Mouse (Mus musculus) lung, postnatal 0 days (tissue): Measurements from ENCODE around the gene Tmem110. TPM values are rescaled to one million over a fixed set of nuclear protein-coding genes. Genes with fewer than 3 reads are reported as not detected.
A peak's percentile ranks its signal among the peaks of the same experiment; 100 is the strongest.

ENCODE experiments used
- ATAC-seq: fragments of 200-750 bp; cut with Nextera tagmentation; 2 replicates; pipeline ENCODE4 v1.8.0; 2017; ENCODE audit warnings: moderate library complexity
- DNase-seq: peaks from one replicate; pipeline ENCODE4 v3.0.0-alpha.2; 2016; ENCODE audit warnings: low spot score
- H3K27ac ChIP-seq: fragments of 300-500 bp; sonication (generic); 2 replicates; pipeline ENCODE4 v1.5.1; 2014; ENCODE audit warnings: antibody characterized with exemption, mild to moderate bottlenecking, low read length, mixed read lengths
- H3K27me3 ChIP-seq: fragments of 300-500 bp; sonication (generic); replicated peaks from 2 replicates; pipeline ENCODE4 v1.6.1; 2014; ENCODE audit warnings: low read length, mixed read lengths; ENCODE audit not compliant: insufficient read depth
- H3K36me3 ChIP-seq: fragments of 300-500 bp; sonication (generic); 2 replicates; pipeline ENCODE4 v1.6.1; 2014; ENCODE audit warnings: low read length, mixed read lengths; ENCODE audit not compliant: insufficient read depth
- H3K4me1 ChIP-seq: fragments of 300-500 bp; sonication (generic); 2 replicates; pipeline ENCODE4 v1.6.1; 2014; ENCODE audit warnings: antibody characterized with exemption, low read depth, low read length, mixed read lengths; ENCODE audit not compliant: insufficient read depth
- H3K4me2 ChIP-seq: fragments of 300-500 bp; sonication (generic); replicated peaks from 2 replicates; pipeline ENCODE4 v1.6.1; 2014; ENCODE audit warnings: low read depth, mild to moderate bottlenecking, low read length, moderate library complexity, mixed read lengths
- H3K4me3 ChIP-seq: fragments of 300-500 bp; sonication (generic); 2 replicates; pipeline ENCODE4 v1.5.1; 2014; ENCODE audit warnings: low read depth, low read length
- H3K9ac ChIP-seq: fragments of 300-500 bp; sonication (generic); replicated peaks from 2 replicates; pipeline ENCODE4 v1.6.1; 2014; ENCODE audit warnings: low read depth, mild to moderate bottlenecking
- H3K9me3 ChIP-seq: fragments of 300-500 bp; sonication (generic); 2 replicates; pipeline ENCODE4 v1.6.1; 2016; ENCODE audit warnings: low read length, mixed read lengths
- CTCF ChIP-seq: IDR thresholded peaks from 2 replicates; pipeline ENCODE4 v1.5.1; 2016; ENCODE audit warnings: antibody characterized with exemption, mild to moderate bottlenecking
- EP300 ChIP-seq: IDR thresholded peaks from 2 replicates; pipeline ENCODE4 v1.6.1; 2016; ENCODE audit warnings: antibody characterized with exemption, mild to moderate bottlenecking, control low read depth
- WGBS: fragments of 180-500 bp; shearing (Covaris S2); extraction: QIAGEN DNeasy Blood & Tissue Kit; methylation state at CpG from one replicate; pipeline ENCODE4 v1.1.7; 2014; 5-methylcytosine and 5-hydroxymethylcytosine counted together
- polyA plus RNA-seq: library from polyadenylated mRNA; unstranded; fragments of >200 nt; fragmentation: Nextera tagmentation; extraction: Ambion mirVana; gene quantifications from 2 replicates; pipeline ENCODE4 v1.2.1, GENCODE M21; 2015

Tmem110 gene
- polyA plus RNA-seq, 1 experiment from 2014 or later: 44.7 TPM

DNA sequence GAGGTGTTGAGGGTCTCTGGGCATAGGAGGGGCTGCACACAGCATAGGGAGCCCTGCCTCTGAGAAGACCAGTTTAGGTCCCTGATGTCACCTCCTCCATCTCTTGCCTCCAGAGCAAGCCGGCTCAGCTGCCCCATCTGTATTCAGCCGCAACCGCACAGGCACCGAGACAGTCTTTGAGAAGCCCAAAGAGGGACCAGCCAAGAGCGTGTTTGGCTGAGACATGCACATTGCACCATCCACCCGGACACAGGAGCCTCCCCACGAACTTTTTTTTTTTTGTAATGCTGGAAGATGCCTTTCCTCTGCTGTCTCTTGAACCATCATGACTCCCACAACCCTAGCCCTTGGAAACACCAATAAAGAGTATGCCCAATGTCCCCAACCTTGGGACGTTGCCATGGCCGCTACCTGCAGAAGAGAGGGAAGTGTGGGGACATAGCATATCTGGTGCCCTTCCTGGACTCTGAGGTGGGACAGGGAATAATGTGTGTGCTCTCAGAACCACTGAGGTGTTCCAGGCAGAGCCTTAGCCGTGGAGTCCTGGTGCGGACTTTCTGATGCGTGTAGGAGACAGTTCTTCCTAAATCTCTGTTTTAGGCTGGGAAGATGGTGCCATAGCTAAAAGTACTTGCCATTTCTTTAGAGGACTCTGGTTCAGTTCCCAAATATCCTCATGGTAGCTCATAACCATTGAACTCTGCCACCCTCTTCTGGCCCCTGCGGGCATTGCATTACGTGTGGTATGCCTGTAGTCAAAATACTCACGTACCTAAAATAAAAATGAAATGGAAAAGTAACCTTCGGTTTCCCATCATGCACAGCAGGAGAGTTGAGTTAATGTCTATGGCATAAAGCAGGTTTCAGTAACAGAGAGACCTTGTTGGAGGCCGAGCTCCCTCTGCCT is 55.7 kb downstream of the Tmem110 start:
- no peaks in the 10 kb centered on the region for H3K9me3 ChIP-seq
- no peak overlapping the region for H3K27ac ChIP-seq
- H3K27me3 ChIP-seq: no peaks in the 10 kb centered on the region
- DNase-seq (peak; percentile 73), ATAC-seq (no peak)
- no peak overlapping the region for H3K4me2 ChIP-seq
- no peak overlapping the region for H3K9ac ChIP-seq
- 73% methylated on average over 17 of the region's 17 CpGs for WGBS
- no peaks in the 10 kb centered on the region for H3K36me3 ChIP-seq
- H3K4me1 ChIP-seq: peaks cover 7% of the 10 kb centered on the region; the same call in 1 of the 2 replicates
- TF ChIP-seq CTCF (peak; percentile 79), EP300 (no peak)
- no peak overlapping the region for H3K4me3 ChIP-seq

DNA sequence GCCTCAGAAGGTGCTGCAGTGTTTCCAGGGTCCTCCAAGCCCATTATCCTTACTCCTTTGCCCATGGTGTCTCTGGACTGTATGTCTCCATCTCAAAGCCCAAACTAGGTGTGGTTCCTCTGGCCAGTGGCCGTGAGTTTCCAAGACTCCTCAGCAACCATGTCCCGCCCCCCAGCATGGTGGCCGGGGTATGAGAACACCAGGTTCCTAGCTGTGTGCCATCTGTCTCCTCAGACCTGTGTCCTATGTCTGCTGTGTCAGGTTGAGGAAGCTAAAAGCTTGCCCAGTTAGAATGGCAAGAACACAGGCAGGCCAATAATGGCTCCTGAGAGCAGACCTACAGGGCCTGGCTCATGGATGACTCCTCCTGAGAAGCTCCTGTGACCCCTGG is 56.3 kb downstream of the Tmem110 start:
- no peak overlapping the region for H3K4me2 ChIP-seq
- no peak overlapping the region for H3K27ac ChIP-seq
- H3K4me3 ChIP-seq: no peak overlapping the region
- DNase-seq (no peak), ATAC-seq (no peak)
- H3K4me1 ChIP-seq: peaks cover 7% of the 10 kb centered on the region; the same call in 1 of the 2 replicates
- TF ChIP-seq EP300 (no peak), CTCF (no peak)
- H3K9ac ChIP-seq: no peak overlapping the region
- no peaks in the 10 kb centered on the region for H3K9me3 ChIP-seq
- H3K27me3 ChIP-seq: no peaks in the 10 kb centered on the region
- 93% methylated on average over 3 of the region's 3 CpGs for WGBS
- H3K36me3 ChIP-seq: no peaks in the 10 kb centered on the region

DNA sequence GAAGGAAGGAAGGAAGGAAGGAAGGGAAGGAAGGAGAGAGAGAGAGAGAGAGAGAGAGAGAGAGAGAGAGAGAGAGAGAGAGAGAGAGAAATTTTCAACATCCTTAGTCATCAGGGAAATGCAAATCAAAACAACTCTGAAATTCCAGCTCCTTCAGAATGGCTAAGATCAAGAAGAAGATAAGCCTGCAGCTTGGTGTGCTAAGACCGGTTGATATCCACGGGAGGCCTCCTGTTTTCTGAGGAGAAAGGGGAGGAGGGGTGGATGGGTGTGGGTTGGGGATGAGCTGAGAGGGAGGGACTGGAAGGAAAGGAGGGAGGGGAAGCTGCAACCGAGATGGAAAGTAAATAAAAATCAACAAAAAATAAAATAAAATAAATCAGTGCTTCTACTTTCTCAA is 59.9 kb downstream of the Tmem110 start:
- Histone ChIP-seq H3K36me3 (no peaks in the 10 kb centered on the region), H3K27ac (no peak overlapping the region), H3K4me1 (peaks cover 10% of the 10 kb centered on the region), H3K9me3 (no peaks in the 10 kb centered on the region), H3K9ac (no peak overlapping the region), H3K4me2 (no peak overlapping the region), H3K27me3 (no peaks in the 10 kb centered on the region), H3K4me3 (no peak overlapping the region)
- DNase-seq: peak; percentile 55
- WGBS: 3% methylated on average over 3 of the region's 3 CpGs
- no peak for ATAC-seq
- TF ChIP-seq CTCF: no peak
- no peak for TF ChIP-seq EP300

DNA sequence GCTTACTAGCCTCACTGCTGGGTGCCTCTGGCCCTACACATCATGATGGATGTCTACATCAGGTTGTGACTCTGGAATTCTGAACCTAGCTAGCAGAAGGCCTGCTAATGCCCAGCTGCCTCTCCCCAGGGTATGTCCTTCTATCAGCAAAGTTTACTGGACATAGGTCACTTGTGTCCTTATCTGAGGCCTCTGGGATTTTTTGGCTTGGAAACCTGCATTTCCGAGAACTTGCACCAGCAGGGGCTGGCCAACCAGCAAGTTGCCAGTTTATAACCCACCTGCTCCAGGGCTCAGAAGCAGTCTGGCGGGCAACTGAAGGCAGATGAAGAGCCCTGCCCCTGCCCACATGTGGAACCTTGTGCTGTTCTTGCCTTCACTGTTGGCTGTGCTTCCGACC is 60.8 kb downstream of the Tmem110 start, which contains the start of gene Itih4:
Gene Itih4, plus strand, starts transcription at position 273 of the 400 bp plus-strand sequence.
- Histone ChIP-seq H3K4me3 (no peak within 1 kb of the TSS), H3K4me1 (peaks cover 10% of the 10 kb centered on the region), H3K9ac (no peak within 1 kb of the TSS), H3K27me3 (no peaks in the 10 kb centered on the region), H3K9me3 (no peaks in the 10 kb centered on the region), H3K36me3 (no peaks in the 10 kb centered on the region), H3K27ac (peak within 1 kb of the TSS; percentile 61; the same call in 1 of the 2 replicates), H3K4me2 (no peak within 1 kb of the TSS)
- no peak for ATAC-seq
- 83% methylated on average over 3 of the region's 3 CpGs for WGBS
- TF ChIP-seq CTCF (no peak), EP300 (no peak)
- DNase-seq: no peak

DNA sequence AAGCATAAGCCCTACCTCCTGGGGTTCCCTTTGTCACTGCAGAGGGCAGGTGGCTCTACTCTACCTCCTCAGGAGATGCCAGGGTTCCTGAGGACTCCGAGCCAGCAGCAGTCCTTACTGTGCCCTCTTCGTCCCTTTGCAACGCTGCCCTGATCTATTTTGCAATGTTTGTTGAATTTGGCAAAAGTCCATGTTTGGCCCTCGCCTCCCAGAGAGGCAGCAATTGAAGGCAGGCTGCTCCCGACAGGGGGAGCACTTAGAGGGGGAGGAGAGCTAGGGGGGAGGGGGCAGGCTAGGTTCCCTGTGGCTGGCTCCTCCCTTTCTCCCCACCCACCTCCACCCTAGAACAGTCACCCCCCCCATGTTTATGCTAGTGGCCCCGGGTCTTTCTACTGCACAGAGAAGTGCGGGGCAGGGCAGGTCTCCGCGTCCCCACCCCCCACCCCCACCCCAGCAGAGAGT is 62.9 kb downstream of the Tmem110 start:
- ATAC-seq (peak; percentile 85), DNase-seq (peak; percentile 94)
- Histone ChIP-seq H3K4me3 (no peak overlapping the region), H3K36me3 (no peaks in the 10 kb centered on the region), H3K4me1 (peaks cover 10% of the 10 kb centered on the region), H3K27me3 (no peaks in the 10 kb centered on the region), H3K9me3 (no peaks in the 10 kb centered on the region), H3K9ac (no peak overlapping the region), H3K27ac (peak overlapping the region; percentile 61), H3K4me2 (peak overlapping the region; percentile 2; the same call in 1 of the 2 replicates)
- WGBS: 4% methylated on average over 8 of the region's 9 CpGs
- TF ChIP-seq EP300 (0 out of 2 replicates have a peak, but pooled peaks have one; percentile 45), CTCF (peak; percentile 75)

DNA sequence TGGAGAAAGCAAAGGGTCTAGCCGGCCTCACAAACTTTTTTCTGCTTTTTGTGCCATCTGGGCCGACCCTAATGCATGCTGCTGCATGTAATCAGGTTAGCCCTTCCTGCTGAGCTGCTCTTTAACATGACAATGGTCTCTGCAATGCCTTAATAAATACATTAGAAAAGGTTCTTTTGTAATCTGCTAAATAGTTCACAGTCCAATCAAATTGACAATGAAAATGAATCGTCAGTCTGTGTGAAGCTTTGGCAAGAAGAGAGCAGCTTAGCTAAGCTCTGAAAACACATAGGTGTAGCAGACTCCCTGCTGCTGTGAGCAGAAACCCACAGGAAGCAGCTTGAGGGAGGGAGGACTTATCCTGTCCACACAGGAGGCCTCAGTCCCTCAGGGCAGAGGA is 74.6 kb downstream of the Tmem110 start:
- Histone ChIP-seq H3K9me3 (no peaks in the 10 kb centered on the region), H3K9ac (no peak overlapping the region), H3K36me3 (no peaks in the 10 kb centered on the region), H3K4me2 (no peak overlapping the region), H3K4me1 (no peaks in the 10 kb centered on the region), H3K4me3 (no peak overlapping the region), H3K27me3 (no peaks in the 10 kb centered on the region), H3K27ac (no peak overlapping the region)
- ATAC-seq (no peak), DNase-seq (no peak)
- TF ChIP-seq CTCF (no peak), EP300 (no peak)
- 70% methylated on average over 3 of the region's 3 CpGs for WGBS
